Mouse (Mus musculus): ENCODE measurements around the gene Maip1.

The Maip1 gene

DNA sequence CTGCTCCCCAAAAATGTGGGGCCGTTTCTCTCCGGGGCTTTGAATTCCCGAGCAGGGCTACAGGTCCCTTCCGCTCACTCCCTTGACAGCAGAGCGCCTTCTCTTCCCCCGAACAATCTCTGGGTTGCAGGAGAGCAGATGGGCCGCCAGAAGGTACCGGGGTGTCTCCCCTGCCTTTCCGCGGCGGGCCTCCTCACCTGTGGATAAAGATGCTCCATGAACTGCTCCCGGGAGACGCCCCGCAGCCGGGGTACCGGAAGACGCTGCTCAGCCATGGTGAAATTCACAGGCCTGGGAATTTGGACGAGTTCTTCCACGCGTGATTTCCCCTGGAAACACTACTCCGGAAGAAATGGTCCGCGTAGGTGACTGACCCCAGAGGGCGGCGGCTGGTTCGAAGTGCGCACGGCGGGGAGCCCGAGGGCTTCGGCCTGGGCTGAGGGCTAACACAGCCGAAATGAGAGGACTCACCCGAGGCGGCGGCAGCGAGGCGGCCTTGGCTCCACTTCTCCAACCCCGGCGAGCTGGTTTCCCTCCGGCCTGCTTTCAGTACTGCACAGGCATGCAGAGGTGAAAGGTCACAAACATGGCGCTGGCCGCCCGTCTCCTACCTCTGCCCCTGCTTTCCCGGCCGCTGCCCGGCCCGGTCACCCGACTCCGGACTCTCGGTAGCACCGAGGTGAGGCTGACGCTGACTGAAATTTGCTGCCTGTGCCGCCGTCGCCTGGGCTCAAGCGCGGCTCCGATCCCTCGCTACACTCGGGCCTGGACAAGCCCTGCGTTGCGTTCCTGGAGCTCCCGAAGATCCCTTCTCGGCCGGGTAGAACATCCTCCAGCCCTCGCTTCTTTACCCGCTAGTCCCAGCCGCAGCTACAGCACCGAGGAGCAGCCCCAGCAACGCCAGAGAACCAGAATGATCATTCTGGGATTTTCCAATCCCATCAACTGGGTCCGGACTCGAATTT is at the start of gene Maip1, which contains the start of gene Tyw5:
TSS of gene Maip1 (plus strand) at position 142 of the 965 bp plus-strand sequence.
TSS of gene Tyw5 (minus strand) at position 915 of the 965 bp plus-strand sequence.
- peak; percentile 57 to 73 for DNase-seq (ENCODE audit: low spot score in 2 of 2)

DNA sequence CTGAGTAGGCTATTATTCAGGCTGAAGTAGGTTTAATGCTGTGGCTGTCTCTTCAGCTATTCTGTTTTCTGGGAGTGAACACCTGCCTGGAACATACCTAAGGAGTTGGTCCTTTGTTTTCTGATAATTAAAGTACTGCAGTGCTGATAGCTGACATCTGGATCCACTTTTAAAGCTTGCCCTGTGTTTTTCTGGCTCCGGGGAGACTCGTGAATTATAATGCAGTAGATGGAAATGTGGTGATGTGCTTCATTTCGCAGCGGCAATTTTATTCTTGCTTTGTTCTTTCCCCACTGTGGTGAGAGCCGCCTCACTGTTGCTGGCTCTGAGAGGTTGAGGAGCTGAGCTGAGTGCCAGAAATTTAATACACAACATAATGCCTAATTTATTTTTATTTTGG is 47.6 kb upstream of the Maip1 start:
- no peak for DNase-seq (ENCODE audit: low spot score in 2 of 2)

DNA sequence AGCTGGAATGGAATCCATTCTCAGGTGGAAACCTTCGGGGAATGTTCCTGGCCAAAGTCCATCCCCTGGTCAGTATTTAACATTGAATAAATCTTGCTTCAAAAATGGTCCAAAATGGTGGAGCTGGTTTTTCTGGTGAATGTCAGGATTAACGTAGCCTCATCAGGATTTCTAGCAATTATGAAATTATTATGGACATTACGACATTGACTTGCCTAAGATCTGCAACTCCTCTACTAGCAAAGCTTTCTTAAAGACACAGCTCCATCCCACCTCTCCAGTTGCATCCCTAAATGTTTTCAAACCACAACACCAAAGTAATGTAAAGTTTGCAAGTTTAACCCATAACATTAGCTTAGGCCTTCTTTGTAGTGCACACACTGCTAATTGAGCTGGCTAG is 38.7 kb upstream of the Maip1 start:
- DNase-seq (ENCODE audit: low spot score in 2 of 2) = no peak

DNA sequence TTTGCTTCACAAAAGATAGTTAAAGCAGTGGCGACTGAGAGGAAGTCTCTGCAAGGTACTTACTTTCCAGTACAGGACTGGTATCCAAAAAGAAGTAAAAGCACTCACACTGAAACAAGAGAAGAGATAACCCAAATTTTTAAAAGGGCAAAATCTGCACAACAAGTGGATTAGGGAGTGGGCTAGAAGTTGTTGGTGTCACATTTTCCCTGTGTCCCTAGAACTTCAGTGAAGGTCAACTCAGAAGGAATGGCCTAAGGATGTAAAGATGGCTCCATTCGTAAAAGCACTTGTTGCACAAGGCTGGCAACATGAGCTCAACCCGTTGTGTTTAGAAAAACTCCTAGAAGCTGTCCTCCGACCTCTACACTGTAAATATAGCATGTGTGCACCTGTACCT is 37.0 kb upstream of the Maip1 start:
- no peak for DNase-seq (ENCODE audit: low spot score in 2 of 2)

DNA sequence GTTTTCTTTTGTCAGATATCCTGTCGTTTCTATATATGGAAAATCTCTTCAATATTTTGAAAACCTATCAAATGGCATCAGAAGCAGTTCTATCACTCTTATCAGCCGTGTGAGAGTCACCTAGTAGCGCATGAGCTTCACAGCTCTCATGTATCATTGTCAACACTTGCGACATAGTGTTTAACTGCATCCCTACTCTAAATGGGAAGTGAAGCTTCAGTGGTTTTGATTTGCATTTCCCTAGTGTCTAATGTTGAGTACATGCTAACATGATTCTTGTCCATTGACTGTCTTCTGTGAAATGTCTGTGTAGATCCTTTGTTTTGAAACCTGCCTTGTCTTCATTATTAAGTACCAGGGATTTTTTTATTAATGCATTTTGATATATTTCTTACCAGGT is 35.7 kb upstream of the Maip1 start:
- no peak for DNase-seq (ENCODE audit: low spot score in 2 of 2)

DNA sequence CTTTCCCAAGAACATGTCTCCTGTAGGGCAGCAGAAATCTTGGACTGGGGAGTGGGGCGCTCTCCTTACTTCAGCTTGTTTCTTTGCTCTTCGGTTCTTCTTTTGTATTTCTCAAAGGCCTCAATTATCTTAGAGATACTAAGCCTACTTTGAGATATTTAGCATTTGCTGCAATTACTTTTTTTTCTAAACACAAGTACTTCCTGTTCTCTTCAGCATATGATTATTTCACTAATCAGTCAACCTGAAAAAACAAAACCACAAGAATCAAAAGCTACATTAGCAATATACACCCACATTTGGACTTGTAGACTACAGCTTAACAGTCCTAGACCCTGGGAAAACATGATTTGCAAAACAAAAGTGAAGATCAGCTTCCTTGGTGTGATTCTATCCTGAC is 30.9 kb upstream of the Maip1 start:
- no peak for DNase-seq (ENCODE audit: low spot score in 2 of 2)

DNA sequence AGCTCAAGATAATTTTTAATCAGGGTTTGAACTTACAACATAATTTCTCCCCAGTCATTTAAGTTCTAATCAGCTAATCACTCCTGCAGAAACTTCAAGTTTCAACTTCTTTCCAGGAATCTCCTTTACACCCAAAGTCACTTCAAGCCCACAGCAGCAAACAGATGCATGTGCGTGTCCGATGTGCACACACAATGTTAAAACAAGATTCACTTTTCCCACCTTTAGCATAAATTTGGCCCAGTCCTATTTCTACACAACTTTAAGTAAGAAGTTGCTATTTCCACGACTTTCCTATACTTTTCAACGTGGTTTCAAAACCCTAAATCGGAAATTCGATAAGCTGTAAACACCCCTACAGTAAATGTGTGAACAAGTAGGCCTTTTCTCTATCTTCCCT is 29.3 kb upstream of the Maip1 start:
- DNase-seq (ENCODE audit: low spot score in 2 of 2) = no peak

DNA sequence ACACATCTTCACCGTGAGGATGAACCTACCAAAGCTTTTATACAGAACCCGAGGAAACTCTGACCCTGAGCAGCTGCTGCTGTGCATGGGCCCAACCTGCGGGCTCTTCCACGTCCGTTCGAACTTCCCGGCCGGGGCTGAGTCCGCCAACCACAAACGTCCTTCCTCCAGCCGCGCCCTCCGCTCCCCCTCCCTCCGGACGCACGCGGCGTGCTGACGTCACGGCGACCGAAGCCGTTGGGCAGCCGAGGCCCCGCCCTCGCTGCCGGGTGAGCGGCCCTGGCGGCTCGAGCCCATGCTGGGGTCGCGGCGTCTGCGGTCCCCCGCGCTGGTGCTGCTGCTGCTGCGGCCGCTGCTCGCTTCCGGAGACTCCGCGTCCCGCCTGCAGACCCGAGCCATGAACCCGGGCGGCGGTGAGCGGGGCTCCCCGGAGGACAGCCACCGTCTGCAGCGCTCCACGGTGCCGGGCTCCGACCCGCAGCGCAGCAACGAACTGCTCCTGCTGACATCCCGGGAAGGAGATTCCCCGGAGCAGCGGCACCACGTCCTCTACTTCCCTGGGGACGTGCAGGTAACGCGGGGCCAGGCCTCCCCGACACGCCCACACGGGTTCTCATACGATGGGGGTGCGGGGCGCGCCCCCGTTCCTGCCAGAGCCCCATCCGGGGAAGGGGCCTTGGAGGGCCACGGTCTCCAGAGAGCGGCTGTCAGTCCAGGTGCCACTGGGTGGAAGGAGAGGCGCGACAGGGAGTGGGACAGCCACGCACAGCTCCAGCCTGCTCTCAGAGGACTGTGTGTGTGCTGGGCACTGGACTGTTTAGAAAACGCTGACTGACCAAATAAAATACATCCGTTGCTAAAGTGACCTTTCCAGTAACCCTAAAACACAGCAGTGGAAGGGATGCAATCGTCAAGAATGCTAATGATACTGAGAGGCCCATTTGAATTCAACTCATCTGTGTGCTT is 28.5 kb upstream of the Maip1 start, which contains the start of gene 1700066M21Rik:
TSS of gene 1700066M21Rik (plus strand) at position 245 of the 966 bp plus-strand sequence.
- DNase-seq (ENCODE audit: low spot score in 2 of 2) = peak; percentile 90 to 96

DNA sequence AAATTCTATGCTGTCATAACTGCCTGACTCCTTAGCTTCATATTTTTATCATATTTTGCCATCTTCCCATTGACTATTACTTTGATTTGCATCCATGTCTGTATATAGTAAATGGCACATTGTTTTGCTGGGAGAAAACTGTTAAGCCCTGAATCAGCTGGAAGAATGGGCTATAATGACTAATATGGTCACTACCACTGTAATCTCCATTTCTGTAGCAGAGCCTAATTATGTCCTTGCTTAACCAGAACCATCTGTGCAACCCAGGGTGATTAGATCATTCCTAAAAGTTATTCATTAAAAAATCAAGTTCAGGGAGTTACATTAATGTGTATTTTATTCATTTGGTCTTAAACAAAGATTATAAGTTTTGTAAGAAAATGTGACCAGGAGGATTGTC is 19.6 kb upstream of the Maip1 start:
- DNase-seq (ENCODE audit: low spot score in 2 of 2) = no peak

DNA sequence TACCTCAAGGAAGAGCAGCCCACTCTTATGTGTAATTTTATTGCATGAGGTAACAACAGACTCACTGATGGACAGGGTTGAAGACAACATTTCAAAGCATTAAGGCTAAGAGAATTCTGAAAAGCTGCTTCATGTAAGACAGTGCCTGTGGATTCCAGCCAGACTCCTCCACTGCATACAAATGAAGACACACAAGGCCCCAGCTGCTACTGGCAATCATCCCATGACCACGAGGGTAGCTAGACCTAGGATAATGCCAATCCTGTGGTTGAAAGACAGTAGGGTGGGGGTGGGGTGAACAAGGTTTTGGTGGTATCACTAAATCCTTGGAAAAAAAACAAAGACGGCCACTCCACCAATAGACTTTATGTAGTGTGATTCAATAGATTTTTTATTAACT is 18.3 kb upstream of the Maip1 start:
- no peak for DNase-seq (ENCODE audit: low spot score in 2 of 2)

DNA sequence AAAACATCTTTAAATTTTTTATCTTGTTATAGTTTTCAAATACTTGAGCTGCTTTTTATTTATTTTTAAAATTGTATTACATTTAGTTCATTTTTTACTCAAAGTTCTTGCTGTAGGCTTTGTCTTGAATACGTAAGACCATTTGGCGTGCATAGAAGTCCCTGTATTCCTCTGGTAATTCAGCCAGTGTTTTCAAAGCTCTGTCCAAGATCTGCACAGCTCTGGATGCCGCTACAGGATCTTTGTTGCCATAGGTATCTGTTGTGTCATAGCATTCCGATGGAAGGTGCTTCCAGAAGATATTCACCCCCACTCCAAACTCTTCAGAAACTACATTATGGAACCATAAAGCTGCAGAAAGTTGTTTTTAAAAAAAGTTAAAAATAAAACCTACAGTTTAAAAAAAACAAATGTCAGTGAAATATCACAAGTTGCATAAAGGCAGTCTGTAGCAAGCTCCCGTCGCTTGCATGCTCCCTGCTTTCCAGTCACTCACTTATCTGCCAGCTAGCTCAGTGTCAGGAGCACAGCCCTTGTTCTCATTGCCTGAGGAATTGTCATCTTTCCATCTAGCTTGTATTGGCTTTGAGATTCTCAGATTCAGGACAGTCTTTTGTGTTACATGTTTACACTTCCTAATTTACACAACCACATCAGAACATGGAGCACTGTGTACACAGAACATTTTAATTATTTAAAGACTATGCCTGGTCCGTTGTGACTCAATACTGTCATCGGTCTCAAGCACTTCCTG is 17.5 kb upstream of the Maip1 start:
- DNase-seq (ENCODE audit: low spot score in 2 of 2) = no peak

DNA sequence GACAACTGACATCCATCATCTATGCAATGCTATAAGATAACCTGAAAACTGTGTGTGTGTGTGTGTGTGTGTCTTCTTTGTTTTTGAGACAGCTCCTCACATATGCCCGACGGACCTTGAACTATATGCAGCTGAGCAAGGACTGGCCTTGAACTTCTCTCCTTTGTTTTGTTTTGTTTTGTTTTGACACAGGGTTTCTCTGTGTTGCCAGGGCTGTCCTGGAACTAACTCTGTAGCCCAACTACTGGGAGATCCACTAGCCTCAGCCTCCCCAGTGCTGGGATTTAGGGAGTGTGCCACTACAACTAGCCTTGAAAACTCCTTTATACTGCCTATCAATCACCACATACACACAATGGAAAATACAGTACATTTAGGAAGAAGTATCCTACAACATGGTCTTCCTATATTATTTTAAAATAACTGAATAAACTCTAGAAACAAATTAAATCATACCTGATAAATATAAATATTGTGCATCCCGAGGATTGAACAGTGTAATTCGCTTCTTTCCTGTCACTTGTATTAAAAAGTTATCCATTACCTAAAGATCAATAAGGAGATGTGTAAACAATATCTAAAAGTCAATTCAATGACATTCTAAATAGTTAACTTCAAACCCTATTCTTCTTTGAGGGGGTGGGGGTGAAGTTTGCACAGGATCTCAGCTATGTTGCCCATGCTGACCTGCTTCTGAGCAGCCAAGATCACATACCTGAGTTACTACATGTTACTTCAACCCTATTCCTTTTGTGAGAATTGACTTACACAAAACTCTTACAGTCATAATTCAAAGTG is 14.9 kb upstream of the Maip1 start:
- DNase-seq (ENCODE audit: low spot score in 2 of 2) = no peak

DNA sequence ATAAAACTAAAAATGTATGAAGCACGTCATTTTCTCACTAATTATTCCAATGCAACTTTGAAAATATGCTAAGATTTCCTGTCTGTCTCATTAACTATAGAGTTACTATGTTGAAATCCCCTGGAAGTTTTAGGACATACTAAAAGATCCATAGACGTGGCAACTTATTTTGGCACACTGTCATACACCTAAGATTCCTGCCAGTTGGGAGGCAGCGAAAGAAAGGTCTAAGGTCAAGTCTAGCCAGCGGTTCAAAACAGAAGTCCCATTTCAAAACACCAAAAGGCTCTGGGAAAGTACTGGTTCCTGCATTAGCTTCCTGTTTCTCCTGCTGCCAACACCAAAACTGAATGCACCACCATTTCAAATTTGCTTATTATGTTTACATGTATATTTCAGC is 13.7 kb upstream of the Maip1 start:
- no peak for DNase-seq (ENCODE audit: low spot score in 2 of 2)

DNA sequence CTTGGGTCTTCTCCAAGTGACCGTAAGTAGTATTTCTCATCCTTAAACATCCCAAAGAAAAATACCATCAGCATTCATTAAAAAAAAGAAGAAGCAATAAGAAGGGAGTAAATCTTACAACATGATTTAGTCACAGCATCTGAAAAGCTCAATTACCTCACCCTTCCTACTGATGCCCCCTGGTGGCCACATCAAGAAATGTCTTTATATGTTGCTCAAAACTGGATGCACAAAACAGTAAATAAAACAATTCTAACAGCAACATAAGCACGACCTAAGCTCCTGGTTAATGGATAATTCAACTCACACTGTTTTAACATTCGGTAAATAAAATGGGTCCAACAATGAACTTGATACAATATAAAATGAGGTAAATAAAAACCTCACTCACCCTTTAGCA is 12.1 kb upstream of the Maip1 start:
- DNase-seq (ENCODE audit: low spot score in 2 of 2) = peak in 1 of 2 experiments; percentile 34

DNA sequence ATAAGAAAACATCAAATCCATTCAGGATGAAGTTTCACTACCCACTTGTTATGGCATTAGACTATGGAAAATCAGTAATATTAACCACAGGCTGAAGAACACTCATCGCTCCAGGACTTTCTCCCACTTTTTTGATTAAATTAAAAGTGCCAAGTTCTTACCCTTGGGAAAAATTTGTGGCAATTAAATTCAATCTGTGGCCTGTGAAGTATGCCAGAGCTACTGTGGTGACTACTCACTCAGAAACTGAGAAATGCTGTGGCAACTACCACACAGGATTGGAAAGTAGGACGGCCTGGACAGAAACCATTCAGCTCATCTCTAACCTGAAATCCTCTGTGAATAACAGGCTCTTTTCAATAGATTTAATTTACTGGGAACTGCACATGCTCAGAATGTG is 5.8 kb upstream of the Maip1 start:
- DNase-seq (ENCODE audit: low spot score in 2 of 2) = no peak

DNA sequence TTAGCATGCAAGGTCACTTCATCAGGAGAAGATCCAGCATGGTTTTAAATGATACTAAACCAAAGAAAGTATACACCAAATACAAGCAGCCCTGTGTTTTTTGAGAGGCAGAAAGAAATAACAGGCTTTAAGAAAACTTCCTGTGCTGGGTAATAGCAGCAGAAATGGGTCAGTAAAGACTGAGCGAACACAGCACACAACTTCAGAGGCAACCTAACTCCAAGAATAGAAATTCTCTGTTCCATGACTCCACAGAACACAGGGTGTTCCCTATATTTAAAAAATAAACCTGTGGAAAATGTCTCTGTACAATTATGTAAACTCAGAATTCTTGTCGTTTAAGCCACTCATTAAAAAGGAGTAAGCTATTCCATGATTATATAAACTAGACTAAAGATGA is 5.3 kb upstream of the Maip1 start:
- DNase-seq (ENCODE audit: low spot score in 2 of 2) = no peak

DNA sequence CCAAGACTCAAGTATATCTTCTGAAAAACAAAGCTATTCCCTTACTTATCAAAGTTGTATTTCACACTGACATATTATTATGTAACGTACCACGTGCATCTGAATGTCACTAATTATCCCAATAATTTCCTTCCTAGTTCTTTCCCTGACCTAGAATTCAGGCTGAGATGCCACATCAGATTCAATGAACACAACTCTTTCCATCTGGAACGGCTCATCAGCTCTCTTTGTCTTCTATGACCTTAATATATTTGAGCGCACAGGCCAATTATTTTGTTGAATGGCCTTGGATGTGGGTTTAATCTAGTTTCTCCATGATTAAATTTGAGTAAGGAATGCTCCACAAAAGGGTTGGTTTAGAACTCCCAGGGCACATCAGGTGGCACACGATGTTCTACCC is 4.0 kb upstream of the Maip1 start:
- DNase-seq (ENCODE audit: low spot score in 2 of 2) = no peak

DNA sequence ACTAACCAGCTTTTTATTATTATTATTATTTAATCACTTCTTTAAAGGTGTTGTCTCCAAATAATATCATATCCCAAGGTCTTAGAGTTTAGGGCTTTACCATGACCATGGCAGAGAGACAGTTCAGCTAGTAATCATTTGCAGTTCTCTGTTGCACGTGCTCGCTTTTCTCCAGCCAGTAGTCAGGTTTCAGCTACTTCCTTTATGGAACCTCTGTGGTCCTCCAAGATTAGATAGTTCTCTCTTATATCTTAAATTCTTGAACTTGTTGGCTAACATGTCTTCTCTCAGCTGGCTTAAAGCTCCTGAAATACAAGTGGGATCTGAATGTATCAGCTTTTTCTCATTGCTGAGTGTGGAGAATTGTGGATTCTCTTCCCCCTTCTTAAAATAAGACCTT is 2.9 kb downstream of the Maip1 start:
- no peak for DNase-seq (ENCODE audit: low spot score in 2 of 2)

DNA sequence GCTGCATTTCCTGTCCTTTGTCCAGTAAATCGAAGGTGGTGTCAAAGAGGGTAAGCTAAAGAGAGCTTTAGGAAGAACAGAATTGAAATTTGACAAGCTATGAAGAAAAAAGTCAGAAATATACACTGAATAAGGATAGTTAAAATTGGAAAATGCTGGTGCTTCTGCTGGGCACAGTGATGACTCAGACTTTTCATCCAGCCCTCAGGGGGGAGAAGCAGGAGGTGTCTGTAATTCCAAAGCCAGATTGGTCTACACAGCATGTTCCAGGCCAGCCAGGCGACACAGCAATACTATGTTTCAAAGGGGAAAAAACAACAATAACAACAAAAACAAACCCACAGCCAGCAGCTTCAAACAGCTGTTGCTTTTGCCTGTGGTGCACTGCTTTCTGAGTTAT is 7.3 kb downstream of the Maip1 start:
- DNase-seq (ENCODE audit: low spot score in 2 of 2) = no peak

DNA sequence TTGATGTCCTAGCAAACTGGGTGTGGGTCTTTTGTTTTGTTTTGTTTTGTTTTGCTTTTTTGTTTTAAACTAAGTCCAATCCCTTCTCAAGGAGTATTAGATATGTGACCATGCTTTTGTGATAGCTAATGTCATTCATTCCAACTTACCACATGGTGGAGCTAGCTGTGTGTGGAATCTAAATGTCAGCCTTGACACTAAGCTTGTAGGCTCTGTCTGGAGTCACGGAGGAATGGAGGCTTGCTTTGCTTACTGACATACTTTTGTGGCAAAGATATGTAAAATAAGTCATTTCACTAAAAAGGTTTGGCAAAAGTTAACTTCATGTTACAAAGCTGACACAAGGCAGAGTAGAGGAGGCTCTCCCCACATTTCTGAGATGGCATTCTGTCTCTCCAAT is 17.6 kb downstream of the Maip1 start:
- DNase-seq (ENCODE audit: low spot score in 2 of 2) = no peak

Data from spleen, postnatal 14 days (tissue).